Mouse (Mus musculus) liver, embryonic 15.5 days (tissue): ENCODE results near the gene Mapk13. TPM values are rescaled to one million over a fixed set of nuclear protein-coding genes. Genes with fewer than 3 reads are reported as not detected.

Source experiments
- ATAC-seq: fragments of 200-750 bp; cut with Nextera tagmentation; 2 replicates; pipeline ENCODE4 v1.8.0; 2017; ENCODE audit warnings: moderate number of reproducible peaks, mild to moderate bottlenecking, moderate library complexity; ENCODE audit not compliant: insufficient read depth
- H3K27ac ChIP-seq: fragments of 300-500 bp; sonication (generic); replicated peaks from 2 replicates; pipeline ENCODE4 v1.5.1; 2015; ENCODE audit warnings: mild to moderate bottlenecking, inconsistent platforms
- H3K27me3 ChIP-seq: fragments of 300-500 bp; sonication (generic); 2 replicates; pipeline ENCODE4 v1.6.1; 2015; ENCODE audit warnings: mild to moderate bottlenecking, inconsistent platforms
- H3K36me3 ChIP-seq: fragments of 300-500 bp; sonication (generic); replicated peaks from 2 replicates; pipeline ENCODE4 v1.6.1; 2015; ENCODE audit warnings: moderate library complexity, mild to moderate bottlenecking, inconsistent platforms
- H3K4me1 ChIP-seq: fragments of 300-500 bp; sonication (generic); replicated peaks from 2 replicates; pipeline ENCODE4 v1.6.1; 2015; ENCODE audit warnings: inconsistent platforms
- H3K4me2 ChIP-seq: fragments of 300-500 bp; sonication (generic); 2 replicates; pipeline ENCODE4 v1.6.1; 2015; ENCODE audit warnings: moderate library complexity, mild to moderate bottlenecking, inconsistent platforms
- H3K4me3 ChIP-seq: fragments of 300-500 bp; sonication (generic); replicated peaks from 2 replicates; pipeline ENCODE4 v1.5.1; 2015; ENCODE audit warnings: mild to moderate bottlenecking, inconsistent platforms
- H3K9ac ChIP-seq: fragments of 300-500 bp; sonication (generic); 2 replicates; pipeline ENCODE4 v1.6.1; 2015; ENCODE audit warnings: moderate library complexity, mild to moderate bottlenecking, inconsistent platforms
- H3K9me3 ChIP-seq: fragments of 300-500 bp; sonication (generic); replicated peaks from 2 replicates; pipeline ENCODE4 v1.6.1; 2016; ENCODE audit warnings: inconsistent platforms
- WGBS: fragments of 180-500 bp; shearing (Covaris S2); methylation state at CpG from one replicate; pipeline ENCODE4 v1.1.7; 2015; ENCODE audit warnings: mixed read lengths; ENCODE audit not compliant: insufficient replicate concordance; 5-methylcytosine and 5-hydroxymethylcytosine counted together
- polyA plus RNA-seq: library from polyadenylated mRNA; unstranded; fragments of >200 nt; fragmentation: Nextera tagmentation; extraction: Ambion mirVana; gene quantifications from 2 replicates; pipeline ENCODE4 v1.2.1, GENCODE M21; 2015

Mapk13 gene
- polyA plus RNA-seq, 1 experiment from 2014 or later = 7.3 TPM

DNA sequence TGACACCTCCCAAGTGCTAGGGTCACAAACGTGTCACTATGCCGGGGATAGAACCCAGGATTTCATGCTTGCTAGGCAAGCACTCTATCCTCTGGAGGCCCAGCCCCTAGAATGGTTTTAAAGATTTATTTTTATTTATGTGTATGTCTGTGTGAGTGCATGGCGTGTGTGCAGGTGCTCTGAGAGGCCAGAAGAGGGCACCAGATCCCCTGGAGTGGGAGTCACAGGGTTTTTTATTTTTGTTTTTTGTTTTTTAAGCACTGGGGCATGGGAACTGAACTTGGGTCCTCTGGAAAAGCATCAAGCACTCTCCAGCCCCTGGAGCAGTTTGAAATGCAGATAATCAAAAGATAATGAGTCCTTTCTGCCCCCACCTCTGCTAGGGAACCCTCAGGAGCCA, 7.7 kb downstream of the Mapk13 start:
- 69% methylated on average over 3 of the region's 3 CpGs for WGBS
- Histone ChIP-seq H3K9me3 (no peaks in the 10 kb centered on the region), H3K36me3 (no peaks in the 10 kb centered on the region), H3K27ac (no peak overlapping the region), H3K4me2 (no peak overlapping the region), H3K9ac (no peak overlapping the region), H3K4me3 (no peak overlapping the region), H3K27me3 (peaks cover 8% of the 10 kb centered on the region), H3K4me1 (0 out of 2 replicates have a peak, but pooled peaks cover 6% of the 10 kb centered on the region)
- no peak for ATAC-seq

DNA sequence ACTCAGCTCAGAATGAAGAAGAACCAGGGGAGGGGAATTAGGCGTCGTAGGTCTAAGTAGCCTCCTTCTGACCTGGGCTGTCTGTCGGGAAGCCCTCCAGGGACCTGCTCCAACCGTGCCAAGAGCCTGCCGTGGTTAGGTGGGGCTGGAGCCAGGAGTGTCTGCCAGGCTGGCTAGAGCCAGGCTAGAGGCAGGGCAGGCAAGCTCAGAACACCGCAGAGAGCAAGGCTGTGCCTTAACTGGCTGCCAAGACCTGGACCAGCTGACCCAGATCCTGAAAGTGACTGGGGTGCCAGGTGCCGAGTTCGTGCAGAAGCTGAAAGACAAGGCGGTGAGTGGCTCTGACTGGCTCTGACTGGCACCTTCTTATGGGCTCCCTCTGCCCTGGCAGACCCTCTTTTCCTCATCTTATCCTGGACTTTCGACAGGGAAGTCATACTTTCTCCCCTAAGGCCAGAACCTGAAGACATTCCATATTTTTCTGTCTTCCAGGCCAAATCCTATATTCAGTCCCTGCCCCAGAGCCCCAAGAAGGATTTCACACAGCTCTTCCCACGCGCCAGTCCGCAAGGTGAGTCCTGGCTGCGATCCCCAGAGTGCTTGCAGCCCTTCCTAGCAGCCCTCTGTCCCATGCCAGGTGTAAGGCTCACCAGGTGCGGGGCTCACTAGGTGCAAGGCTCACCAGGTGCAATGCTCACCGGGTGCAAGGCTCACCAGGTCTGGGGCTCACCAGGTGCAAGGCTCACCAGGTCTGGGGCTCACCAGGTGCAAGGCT, 8.3 kb downstream of the Mapk13 start:
- H3K4me2 ChIP-seq = no peak overlapping the region
- 75% methylated on average over 16 of the region's 16 CpGs for WGBS
- H3K4me1 ChIP-seq = peaks cover 10% of the 10 kb centered on the region; the same call in 1 of the 2 replicates
- H3K9ac ChIP-seq = no peak overlapping the region
- no peak overlapping the region for H3K4me3 ChIP-seq
- H3K9me3 ChIP-seq = no peaks in the 10 kb centered on the region
- ATAC-seq = no peak
- peaks cover 2% of the 10 kb centered on the region; the same call in 1 of the 2 replicates for H3K27me3 ChIP-seq
- H3K27ac ChIP-seq = no peak overlapping the region
- H3K36me3 ChIP-seq = no peaks in the 10 kb centered on the region

DNA sequence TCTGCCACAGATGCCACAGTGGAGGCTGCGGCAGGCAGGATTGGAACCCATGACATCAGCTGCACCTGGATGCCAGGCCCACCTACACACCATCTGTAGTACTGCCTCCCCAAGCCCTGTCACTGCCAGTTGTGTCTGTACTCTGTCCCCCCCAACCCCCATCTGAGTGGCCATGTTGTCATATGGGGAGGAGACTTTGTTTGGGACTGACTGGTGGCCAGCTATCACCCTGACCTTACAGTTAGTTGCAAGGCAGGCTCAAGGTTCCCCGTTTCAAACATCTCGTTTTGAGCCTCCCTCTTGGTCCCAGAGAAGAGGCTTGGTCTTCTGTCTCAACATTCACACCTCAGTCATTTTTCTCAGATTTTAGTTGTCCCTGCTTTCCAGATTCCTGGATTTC, 10.6 kb downstream of the Mapk13 start:
- WGBS = 69% methylated on average over 3 of the region's 3 CpGs
- no peak overlapping the region for H3K27ac ChIP-seq
- ATAC-seq = no peak

DNA sequence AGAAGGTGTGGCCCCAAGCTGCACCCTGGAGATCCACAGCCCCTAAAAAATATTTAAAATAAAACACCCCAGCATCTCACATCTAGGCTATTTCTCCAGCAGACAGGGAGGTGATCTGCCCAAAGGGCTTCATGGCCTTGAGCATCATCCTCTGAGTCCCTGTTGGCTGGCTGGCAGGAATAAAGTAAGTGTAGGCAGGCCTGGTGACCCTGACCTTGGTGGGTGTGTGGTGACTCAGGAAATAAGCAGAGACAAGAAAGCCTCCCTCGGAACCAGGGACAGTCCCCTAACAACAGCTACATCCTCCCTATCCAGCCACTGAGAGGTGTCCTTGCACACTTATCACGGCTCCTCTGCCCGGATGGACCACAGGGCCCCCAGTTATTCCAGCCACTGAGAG, 11.7 kb downstream of the Mapk13 start:
- WGBS = 48% methylated on average over 3 of the region's 3 CpGs
- H3K27ac ChIP-seq = no peak overlapping the region
- H3K4me2 ChIP-seq = no peak overlapping the region
- no peak overlapping the region for H3K9ac ChIP-seq
- ATAC-seq = no peak
- no peaks in the 10 kb centered on the region for H3K27me3 ChIP-seq
- H3K4me3 ChIP-seq = no peak overlapping the region
- H3K9me3 ChIP-seq = no peaks in the 10 kb centered on the region
- H3K36me3 ChIP-seq = no peaks in the 10 kb centered on the region
- H3K4me1 ChIP-seq = peaks cover 12% of the 10 kb centered on the region; the same call in 1 of the 2 replicates

More for the DNA sequence above, 10.6 kb downstream of the Mapk13 start:
- Histone ChIP-seq H3K4me3 (no peak overlapping the region), H3K9ac (no peak overlapping the region), H3K27me3 (no peaks in the 10 kb centered on the region; the same call in 1 of the 2 replicates), H3K4me1 (peaks cover 12% of the 10 kb centered on the region; the same call in 1 of the 2 replicates), H3K9me3 (no peaks in the 10 kb centered on the region), H3K36me3 (no peaks in the 10 kb centered on the region), H3K4me2 (no peak overlapping the region)

DNA sequence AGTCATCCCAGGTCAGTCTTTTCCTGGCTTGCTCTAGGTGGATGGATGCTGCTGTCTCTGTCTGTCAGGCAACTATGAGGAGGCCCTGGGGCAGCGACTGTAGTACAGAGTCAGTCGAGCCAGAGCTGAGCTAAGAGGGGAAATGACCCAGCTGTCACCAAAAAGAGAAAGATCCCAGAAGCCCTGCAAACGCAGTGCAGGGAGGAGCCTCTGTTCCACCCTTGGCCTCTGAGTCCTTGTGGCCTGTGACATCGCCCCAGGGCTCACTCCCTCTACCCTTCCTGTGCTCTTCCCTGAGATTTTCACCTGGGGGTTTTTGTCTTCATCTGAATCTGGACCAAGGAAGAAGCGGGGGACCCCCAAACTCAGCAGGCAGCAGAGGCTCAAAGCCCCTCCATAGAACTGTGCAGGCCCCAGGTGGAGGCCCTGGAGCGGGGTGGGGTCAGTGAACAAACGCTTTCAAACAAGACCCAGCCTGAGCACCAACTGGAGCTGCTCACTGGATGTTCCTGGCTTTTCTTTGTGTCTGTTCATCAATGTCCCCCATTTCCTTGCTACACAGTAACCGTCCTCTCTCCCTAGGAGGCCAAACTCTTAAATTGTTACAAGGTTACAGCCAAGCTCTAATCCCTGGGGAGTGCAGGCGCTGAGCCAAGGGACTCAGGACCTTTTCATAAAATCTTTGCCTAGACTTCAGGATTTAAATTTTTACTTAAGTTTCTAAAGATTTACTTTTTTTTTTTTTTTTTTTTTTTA, 12.4 kb downstream of the Mapk13 start:
- H3K4me3 ChIP-seq = no peak overlapping the region
- ATAC-seq = no peak
- no peaks in the 10 kb centered on the region for H3K36me3 ChIP-seq
- no peaks in the 10 kb centered on the region for H3K27me3 ChIP-seq
- no peak overlapping the region for H3K27ac ChIP-seq
- no peak overlapping the region for H3K4me2 ChIP-seq
- 57% methylated on average over 9 of the region's 9 CpGs for WGBS
- H3K9ac ChIP-seq = no peak overlapping the region
- H3K4me1 ChIP-seq = peaks cover 12% of the 10 kb centered on the region; the same call in 1 of the 2 replicates
- H3K9me3 ChIP-seq = no peaks in the 10 kb centered on the region

DNA sequence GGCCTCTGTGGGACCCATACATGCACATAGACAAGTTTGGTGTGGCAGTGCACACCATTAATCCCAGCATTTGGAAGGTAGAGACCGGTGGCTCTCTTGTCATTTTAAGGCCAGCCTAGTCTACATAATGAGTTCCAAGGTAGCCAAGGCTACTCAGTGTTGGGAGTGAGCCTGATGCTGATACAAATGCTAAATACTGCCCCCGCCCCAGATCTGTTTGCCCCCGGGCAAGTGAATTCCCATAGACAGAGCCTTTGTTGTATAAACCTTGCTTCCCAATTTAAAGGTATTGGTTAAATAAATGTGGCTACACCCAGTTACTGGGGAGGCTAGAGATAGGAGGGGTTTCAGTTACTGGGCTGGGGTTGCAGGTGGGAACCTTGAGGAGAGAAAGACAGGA, 15.9 kb downstream of the Mapk13 start:
- H3K4me3 ChIP-seq = no peak overlapping the region
- no peak overlapping the region for H3K4me2 ChIP-seq
- no peaks in the 10 kb centered on the region for H3K27me3 ChIP-seq
- H3K9me3 ChIP-seq = no peaks in the 10 kb centered on the region
- no peak for ATAC-seq
- 81% methylated on average over 3 of the region's 3 CpGs for WGBS
- H3K4me1 ChIP-seq = peaks cover 12% of the 10 kb centered on the region; the same call in 1 of the 2 replicates
- no peak overlapping the region for H3K9ac ChIP-seq
- no peak overlapping the region for H3K27ac ChIP-seq
- no peaks in the 10 kb centered on the region for H3K36me3 ChIP-seq

DNA sequence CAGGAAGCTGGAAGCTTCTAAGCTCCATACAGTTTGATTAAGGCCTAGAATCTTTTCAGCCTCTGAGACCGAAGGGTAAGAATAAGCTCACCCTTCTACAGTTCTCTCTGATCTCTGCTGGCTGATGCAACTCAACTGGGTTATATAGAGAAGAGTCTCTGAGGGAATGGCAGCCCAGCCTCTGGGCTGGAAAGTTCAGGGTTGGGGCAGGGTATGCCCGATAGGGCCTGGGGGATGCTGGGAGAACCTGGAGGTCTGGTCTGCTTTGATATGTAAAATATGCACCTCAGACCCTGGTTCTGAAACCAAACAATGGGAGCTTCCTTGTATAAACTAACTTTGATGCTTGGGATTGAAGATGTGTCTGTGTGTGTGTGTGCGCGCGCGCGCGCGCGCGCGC, 18.4 kb downstream of the Mapk13 start:
- no peak overlapping the region for H3K4me3 ChIP-seq
- 0 out of 2 replicates have a peak, but pooled peaks cover under 1% of the 10 kb centered on the region for H3K4me1 ChIP-seq
- no peaks in the 10 kb centered on the region for H3K27me3 ChIP-seq
- WGBS = 93% methylated on average over 12 of the region's 12 CpGs
- no peaks in the 10 kb centered on the region for H3K9me3 ChIP-seq
- no peak overlapping the region for H3K9ac ChIP-seq
- no peaks in the 10 kb centered on the region for H3K36me3 ChIP-seq
- H3K4me2 ChIP-seq = no peak overlapping the region
- ATAC-seq = no peak
- no peak overlapping the region for H3K27ac ChIP-seq

DNA sequence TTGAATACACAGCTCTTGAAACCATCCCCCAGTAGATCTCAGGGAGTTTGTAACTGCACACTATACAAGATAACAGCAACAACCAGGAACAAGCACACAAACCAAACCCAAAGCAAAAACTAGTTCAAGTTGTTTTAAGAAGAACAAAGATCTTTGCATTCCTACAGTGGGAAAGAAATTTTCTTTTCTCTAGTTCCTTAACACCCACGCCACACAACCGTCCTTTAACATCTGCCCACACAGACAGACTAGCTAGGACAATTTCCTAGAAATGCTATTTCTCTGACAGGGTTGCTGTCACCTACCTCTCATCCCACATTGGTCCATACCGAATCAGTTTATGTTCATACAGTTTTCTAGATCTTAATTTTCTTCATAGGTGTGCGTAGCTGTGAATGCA, 27.9 kb downstream of the Mapk13 start:
- Histone ChIP-seq H3K4me1 (peaks cover 22% of the 10 kb centered on the region), H3K4me3 (no peak overlapping the region), H3K9me3 (0 out of 2 replicates have a peak, but pooled peaks cover 3% of the 10 kb centered on the region), H3K27ac (no peak overlapping the region), H3K9ac (no peak overlapping the region), H3K27me3 (peaks cover 12% of the 10 kb centered on the region; the same call in 1 of the 2 replicates), H3K36me3 (no peaks in the 10 kb centered on the region), H3K4me2 (no peak overlapping the region)
- 76% methylated on average over 4 of the region's 4 CpGs for WGBS
- ATAC-seq = no peak

DNA sequence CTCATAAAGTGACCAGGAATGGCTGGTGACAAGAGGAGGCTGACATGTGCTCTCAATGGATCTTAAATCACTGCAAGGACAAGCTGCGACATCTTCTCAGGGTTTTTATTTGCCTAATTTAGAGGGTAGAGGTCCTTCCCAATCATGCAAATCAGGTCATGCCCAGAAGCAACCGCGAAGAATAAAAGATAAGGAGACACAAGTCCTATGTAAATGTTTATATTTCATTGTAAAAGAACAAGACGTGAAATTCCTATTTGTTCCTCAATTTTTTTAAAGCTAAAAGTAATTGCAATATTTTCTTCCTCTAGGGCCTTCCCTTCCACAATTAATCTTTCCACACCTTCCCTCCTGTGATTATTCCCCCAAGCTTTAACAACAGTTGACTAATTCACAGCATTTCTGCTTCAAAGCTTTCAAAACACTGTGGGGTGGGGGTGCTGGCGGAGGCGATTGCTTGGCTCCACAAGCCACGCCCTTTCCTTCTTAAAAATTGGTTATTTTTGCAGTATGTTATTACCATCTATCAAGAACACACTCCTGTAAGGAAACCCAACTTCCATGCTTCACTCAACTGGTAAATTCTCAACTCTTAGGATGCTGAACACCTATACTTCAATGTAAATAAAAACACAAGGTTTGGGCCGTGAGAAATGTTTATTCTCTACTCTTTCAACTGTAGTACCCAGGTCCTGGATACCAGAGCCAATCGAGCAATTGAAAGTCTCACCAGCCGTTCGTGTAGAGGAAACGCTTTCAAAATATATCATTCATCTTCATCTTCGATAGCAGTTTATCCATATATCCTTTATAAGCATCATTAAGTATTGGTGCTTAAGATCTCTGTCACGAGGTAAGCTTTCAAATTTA, 30.4 kb downstream of the Mapk13 start:
- H3K9me3 ChIP-seq = 0 out of 2 replicates have a peak, but pooled peaks cover 3% of the 10 kb centered on the region
- peak overlapping the region; percentile 96 for H3K4me2 ChIP-seq
- peak overlapping the region; percentile 99 for H3K9ac ChIP-seq
- 10% methylated on average over 14 of the region's 14 CpGs for WGBS
- 0 out of 2 replicates have a peak, but pooled peaks cover 13% of the 10 kb centered on the region for H3K36me3 ChIP-seq
- no peak for ATAC-seq
- H3K27me3 ChIP-seq = 0 out of 2 replicates have a peak, but pooled peaks cover 6% of the 10 kb centered on the region
- peak overlapping the region; percentile 87 for H3K4me3 ChIP-seq
- H3K4me1 ChIP-seq = peaks cover 47% of the 10 kb centered on the region
- peak overlapping the region; percentile 98 for H3K27ac ChIP-seq

DNA sequence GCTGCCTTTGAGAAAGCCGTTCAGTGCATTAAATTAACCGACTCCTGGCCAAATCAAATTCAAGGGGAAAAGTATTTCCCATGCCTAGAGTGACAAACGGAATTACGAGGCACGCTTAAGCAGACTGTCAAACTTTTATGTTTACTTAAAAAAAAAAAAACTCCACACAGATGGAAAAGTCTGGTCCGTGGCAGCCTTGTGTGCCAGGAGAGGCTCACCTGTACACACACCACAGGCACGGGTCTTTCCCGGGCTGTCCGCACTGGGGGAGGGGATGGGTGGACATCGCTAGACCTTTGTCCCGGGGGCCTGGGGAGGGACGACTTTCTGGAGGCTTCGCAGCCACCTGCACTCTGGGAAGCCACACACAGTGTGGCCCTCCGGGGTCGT, 31.2 kb downstream of the Mapk13 start:
- H3K27me3 ChIP-seq = 0 out of 2 replicates have a peak, but pooled peaks cover 6% of the 10 kb centered on the region
- peak overlapping the region; percentile 99 for H3K9ac ChIP-seq
- H3K4me2 ChIP-seq = peak overlapping the region; percentile 96
- peak overlapping the region; percentile 98 for H3K27ac ChIP-seq
- H3K4me3 ChIP-seq = peak overlapping the region; percentile 87
- H3K36me3 ChIP-seq = peaks cover 20% of the 10 kb centered on the region
- peaks cover 54% of the 10 kb centered on the region for H3K4me1 ChIP-seq
- no peak; the same call in none of the 2 replicates for ATAC-seq
- 1% methylated on average over 15 of the region's 15 CpGs for WGBS
- H3K9me3 ChIP-seq = 0 out of 2 replicates have a peak, but pooled peaks cover 2% of the 10 kb centered on the region
